10 mouse cellular contexts compared by ENCODE assay signal in the genomic region with DNA sequence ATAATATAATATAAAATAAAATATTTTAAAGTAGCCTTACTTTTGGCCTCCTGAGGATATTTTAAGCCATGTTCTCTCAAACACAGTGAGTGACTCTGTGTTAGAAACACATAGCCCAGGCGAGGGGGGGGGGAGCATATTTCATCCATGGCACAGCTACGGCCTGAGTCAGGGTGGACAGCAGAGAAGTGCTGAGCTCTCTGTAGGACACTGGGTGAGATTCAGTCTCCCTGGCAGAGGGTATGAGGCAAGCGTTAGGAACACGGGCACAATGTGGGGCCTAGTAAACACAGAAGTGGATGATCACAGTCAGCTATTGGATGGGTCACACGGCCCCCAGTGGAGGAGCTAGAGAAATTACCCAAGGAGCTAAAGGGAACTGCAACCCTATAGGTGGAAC. TPM values are rescaled to one million over a fixed set of nuclear protein-coding genes. Genes with fewer than 3 reads are reported as not detected.
A peak's percentile ranks its signal among the peaks of the same experiment; 100 is the strongest.
DNase-seq lines count a peak whose midpoint lies in the region; ATAC-seq and TF ChIP-seq lines count a peak whose summit lies in the region.
"Had no signal": no experiment of that assay in that cellular context is flagged by ENCODE, and none has a peak within 500 bp of the region (broad histone marks: within the 10 kb centered on the region; RNA-seq: fewer than 3 reads in every experiment).

No protein-coding gene starts in this region.

- TF ChIP-seq EP300 in stomach, postnatal 0 days (optimal IDR thresholded peaks at IDR 0.05): no peak

- H3K4me2 ChIP-seq in lung, embryonic 14.5 days: no peak overlapping the region
- H3K4me2 ChIP-seq in embryonic facial prominence, embryonic 11.5 days (ENCODE audit: low read depth, low read length): no peak overlapping the region
- H3K4me2 ChIP-seq in liver, embryonic 12.5 days: peak overlapping the region; percentile 46
- no peak overlapping the region for H3K4me2 ChIP-seq in stomach, postnatal 0 days (replicated peaks; ENCODE audit: low read depth)

- peak; percentile 26; the same call in 1 of the 2 replicates for ATAC-seq in lung, embryonic 14.5 days (ENCODE audit: insufficient read depth)
- 0 out of 2 replicates have a peak, but pooled peaks have one; percentile 65 for ATAC-seq in embryonic facial prominence, embryonic 11.5 days (replicated peaks; ENCODE audit: insufficient number of reproducible peaks, low FRiP score, low TSS enrichment, low read depth)
- ATAC-seq in liver, embryonic 12.5 days: peak; percentile 26
- no peak for ATAC-seq in stomach, postnatal 0 days (ENCODE audit: low FRiP score, low TSS enrichment)

- WGBS in lung, embryonic 14.5 days: 70% methylated on average over 5 of the region's 5 CpGs
- WGBS in embryonic facial prominence, embryonic 11.5 days: 77% methylated on average over 5 of the region's 5 CpGs
- WGBS in liver, embryonic 12.5 days (ENCODE audit: insufficient replicate concordance): 40% methylated on average over 5 of the region's 5 CpGs
- WGBS in stomach, postnatal 0 days: 86% methylated on average over 5 of the region's 5 CpGs

- DNase-seq in lung, embryonic 14.5 days: no peak
- DNase-seq in lung, postnatal 4 days: no peak
- DNase-seq in MEL-GATA-1-ER (ENCODE audit: extremely low read depth, low read depth): peak; percentile 44
- DNase-seq in embryonic facial prominence, embryonic 11.5 days (ENCODE audit: low spot score): no peak
- no peak for DNase-seq in stomach, postnatal 0 days (ENCODE audit: low spot score)
- no peak for DNase-seq in testis, postnatal 14 days (ENCODE audit: low spot score)
- no peak for DNase-seq in right cerebral cortex, postnatal 36 days (ENCODE audit: low spot score in 2 of 2)
- DNase-seq: kidney, postnatal 10 days; thymus, adult 18-20 months had no signal

- H3K27me3 ChIP-seq in lung, embryonic 14.5 days (ENCODE audit: insufficient read depth, low read length): no peaks in the 10 kb centered on the region
- H3K27me3 ChIP-seq in embryonic facial prominence, embryonic 11.5 days (ENCODE audit: control insufficient read depth, insufficient read depth, low read length): no peaks in the 10 kb centered on the region
- no peaks in the 10 kb centered on the region for H3K27me3 ChIP-seq in liver, embryonic 12.5 days (replicated peaks)
- H3K27me3 ChIP-seq in stomach, postnatal 0 days (ENCODE audit: control insufficient read depth, insufficient read depth, low read length): no peaks in the 10 kb centered on the region

- H3K9ac ChIP-seq in lung, embryonic 14.5 days: no peak overlapping the region
- H3K9ac ChIP-seq in embryonic facial prominence, embryonic 11.5 days (replicated peaks; ENCODE audit: low read length): no peak overlapping the region
- peak overlapping the region; percentile 92 for H3K9ac ChIP-seq in liver, embryonic 12.5 days
- no peak overlapping the region for H3K9ac ChIP-seq in stomach, postnatal 0 days (ENCODE audit: low read length)

- H3K9me3 ChIP-seq in lung, embryonic 14.5 days (ENCODE audit: low read depth, low read length): no peaks in the 10 kb centered on the region
- H3K9me3 ChIP-seq in embryonic facial prominence, embryonic 11.5 days (replicated peaks; ENCODE audit: control insufficient read depth, low read length): no peaks in the 10 kb centered on the region
- no peaks in the 10 kb centered on the region for H3K9me3 ChIP-seq in liver, embryonic 12.5 days (replicated peaks)
- no peaks in the 10 kb centered on the region for H3K9me3 ChIP-seq in stomach, postnatal 0 days (ENCODE audit: control insufficient read depth, low read length)

- no peaks in the 10 kb centered on the region for H3K36me3 ChIP-seq in lung, embryonic 14.5 days (ENCODE audit: insufficient read depth)
- H3K36me3 ChIP-seq in embryonic facial prominence, embryonic 11.5 days (replicated peaks; ENCODE audit: control insufficient read depth, insufficient read depth, low read depth, low read length): no peaks in the 10 kb centered on the region
- H3K36me3 ChIP-seq in liver, embryonic 12.5 days: peaks cover 45% of the 10 kb centered on the region
- H3K36me3 ChIP-seq in stomach, postnatal 0 days (ENCODE audit: control insufficient read depth, insufficient read depth, low read length): no peaks in the 10 kb centered on the region

- H3K4me3 ChIP-seq in lung, embryonic 14.5 days (ENCODE audit: low read depth, low read length): no peak overlapping the region
- H3K4me3 ChIP-seq in embryonic facial prominence, embryonic 11.5 days (ENCODE audit: low read depth, low read length): no peak overlapping the region
- peak overlapping the region; percentile 75 for H3K4me3 ChIP-seq in liver, embryonic 12.5 days
- H3K4me3 ChIP-seq in stomach, postnatal 0 days (ENCODE audit: low read depth, low read length): no peak overlapping the region

- no peak overlapping the region for H3K27ac ChIP-seq in lung, embryonic 14.5 days (ENCODE audit: low read depth)
- H3K27ac ChIP-seq in embryonic facial prominence, embryonic 11.5 days (replicated peaks; ENCODE audit: low read depth, low read length): no peak overlapping the region
- peak overlapping the region; percentile 95 for H3K27ac ChIP-seq in liver, embryonic 12.5 days
- no peak overlapping the region for H3K27ac ChIP-seq in stomach, postnatal 0 days (replicated peaks)

- TF ChIP-seq CTCF in lung, embryonic 14.5 days (IDR thresholded peaks at IDR 0.05; ENCODE audit: low read depth): no peak
- no peak for TF ChIP-seq CTCF in stomach, postnatal 0 days (IDR thresholded peaks at IDR 0.05; ENCODE audit: low read depth)

- peaks cover 2% of the 10 kb centered on the region; the same call in 1 of the 2 replicates for H3K4me1 ChIP-seq in lung, embryonic 14.5 days (ENCODE audit: insufficient read depth)
- H3K4me1 ChIP-seq in embryonic facial prominence, embryonic 11.5 days (ENCODE audit: control insufficient read depth, insufficient read depth, low read length): no peaks in the 10 kb centered on the region
- peaks cover 47% of the 10 kb centered on the region for H3K4me1 ChIP-seq in liver, embryonic 12.5 days
- no peaks in the 10 kb centered on the region; the same call in 1 of the 2 replicates for H3K4me1 ChIP-seq in stomach, postnatal 0 days (replicated peaks; ENCODE audit: control insufficient read depth, insufficient read depth)

RNA-seq across cellular contexts. Expression of a gene that starts 1.2 kb away (rescaled TPM):
- polyA plus RNA-seq in lung, embryonic 14.5 days (2014; fragmentation: Nextera tagmentation; extraction: Ambion mirVana): 4.1 and 6.3 TPM in 2 replicates
- polyA plus RNA-seq in embryonic facial prominence, embryonic 11.5 days (2014; fragmentation: Nextera tagmentation; extraction: Ambion mirVana): 15.2 and 16.7 TPM in 2 replicates
- polyA plus RNA-seq in liver, embryonic 12.5 days (2016; fragmentation: Nextera tagmentation; extraction: Ambion mirVana): 495 and 540 TPM in 2 replicates
- 0.55 and 0.65 TPM in 2 replicates for polyA plus RNA-seq in stomach, postnatal 0 days (2015; fragmentation: Nextera tagmentation; extraction: Ambion mirVana)

Comparison
In these comparisons a context has a peak if more than half of its experiments do, and no peak if none do; other contexts are left out.
1. RNA of a gene that starts 1.2 kb away (polyA plus RNA-seq): 495 to 540 TPM in liver, embryonic 12.5 days; 15.2 to 16.7 TPM in embryonic facial prominence, embryonic 11.5 days, 4.1 to 6.3 TPM in lung, embryonic 14.5 days and 0.55 to 0.65 TPM in stomach, postnatal 0 days; every median in the first group is over 10 times any median in the second.